Mouse (Mus musculus) G1E (cell line): ENCODE data around the gene Tnik.

Source experiments
- CTCF ChIP-seq: IDR thresholded peaks from 2 replicates; pipeline ENCODE4 v1.5.1; 2012; ENCODE audit warnings: low read depth, low read length, inconsistent platforms, mixed read lengths
- GATA1 ChIP-seq: IDR thresholded peaks from 2 replicates; pipeline ENCODE4 v1.6.1; 2012; ENCODE audit warnings: borderline replicate concordance, low read length, inconsistent platforms, mixed read lengths

DNA sequence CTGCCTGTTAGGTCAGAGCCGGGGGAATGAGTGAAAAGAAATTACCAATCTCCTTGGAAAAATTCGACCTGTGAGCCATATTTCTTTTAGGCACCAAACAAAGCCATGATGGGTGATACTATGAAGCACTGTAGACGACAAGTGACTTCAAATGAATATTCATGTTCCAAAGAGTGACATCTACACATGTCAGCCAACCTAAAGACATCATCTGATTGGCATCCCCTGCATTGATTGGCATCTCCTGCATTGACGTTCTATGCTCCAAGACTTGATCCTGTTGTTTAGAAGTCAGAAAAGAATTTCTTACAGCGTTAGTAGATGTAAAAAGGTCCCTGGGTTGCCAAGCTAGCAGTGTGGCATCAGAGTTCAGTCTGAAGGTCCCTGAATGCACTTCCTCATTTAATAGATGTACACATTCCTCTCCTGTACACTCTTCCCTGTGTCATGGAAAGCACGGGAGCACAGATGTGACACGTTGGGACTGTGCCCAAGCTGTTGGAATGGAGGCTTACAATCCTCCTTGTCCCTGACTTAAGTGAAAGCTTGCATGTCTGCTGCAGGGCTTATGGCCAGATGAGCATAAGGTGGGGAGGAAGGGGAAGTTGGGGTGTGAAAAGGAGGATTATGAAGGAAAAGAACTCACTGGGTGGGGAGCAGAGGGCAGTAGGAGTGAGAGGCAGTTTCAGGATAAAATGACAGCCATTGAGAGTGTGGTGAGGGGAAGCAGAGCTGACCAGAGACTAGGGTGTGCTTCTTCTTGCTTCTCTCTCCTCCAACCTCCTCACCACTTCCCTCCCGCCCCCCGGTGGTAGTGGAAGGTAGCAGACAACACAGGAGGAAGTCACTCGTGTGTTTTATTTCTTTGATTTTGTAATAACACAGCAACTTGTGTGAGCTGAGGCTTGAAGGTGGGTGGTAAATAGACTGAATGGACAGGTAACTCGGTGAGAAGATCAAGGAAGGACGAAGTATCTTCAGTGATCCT, 301.6 kb downstream of the Tnik start:
- TF ChIP-seq GATA1 (no peak), CTCF (no peak)
